Mouse (Mus musculus): Measurements from ENCODE around the gene Opn4. TPM values are rescaled to one million over a fixed set of nuclear protein-coding genes. Genes with fewer than 3 reads are reported as not detected.

Opn4 gene
- polyA plus RNA-seq, 1 experiment from 2014 or later: not detected

DNA sequence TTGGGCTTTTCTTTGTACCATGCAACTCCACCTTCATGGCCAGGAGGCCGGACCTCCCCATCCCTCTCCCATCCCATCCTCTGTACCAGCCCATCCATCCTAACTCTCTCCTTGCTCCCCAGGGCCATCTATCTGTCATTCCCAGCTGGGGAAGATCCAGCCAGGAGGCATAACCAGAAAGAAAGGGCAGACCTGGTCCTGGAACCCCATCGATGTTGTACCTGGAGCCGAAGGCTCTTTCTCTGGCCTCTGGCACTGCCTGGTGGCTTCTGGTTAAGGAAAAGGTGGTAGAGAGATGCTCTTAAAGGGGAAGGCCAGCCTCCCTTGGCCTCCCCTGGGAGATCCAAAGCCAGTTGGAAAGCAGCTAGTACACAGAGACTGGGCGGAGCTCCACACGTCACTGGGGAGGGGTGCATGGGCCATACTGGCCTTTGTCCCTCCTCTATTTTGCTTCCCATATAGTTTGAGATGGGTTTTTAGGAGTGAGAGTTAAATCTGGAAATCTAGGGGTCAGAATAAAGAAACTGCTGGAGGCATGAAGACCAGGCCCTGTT lies 9.8 kb downstream of the Opn4 start:
- H3K4me3 ChIP-seq: no peak overlapping the region
- H3K9ac ChIP-seq (replicated peaks): no peak overlapping the region
- 86% methylated on average over 5 of the region's 5 CpGs for WGBS
- H3K36me3 ChIP-seq: no peaks in the 10 kb centered on the region
- no peak overlapping the region for H3K27ac ChIP-seq (replicated peaks)
- no peaks in the 10 kb centered on the region for H3K9me3 ChIP-seq
- ATAC-seq (ENCODE audit: low FRiP score, low read depth): no peak
- H3K4me2 ChIP-seq (replicated peaks): no peak overlapping the region
- H3K4me1 ChIP-seq: peaks cover 3% of the 10 kb centered on the region; the same call in 1 of the 2 replicates
- peaks cover 3% of the 10 kb centered on the region; the same call in 1 of the 2 replicates for H3K27me3 ChIP-seq

DNA sequence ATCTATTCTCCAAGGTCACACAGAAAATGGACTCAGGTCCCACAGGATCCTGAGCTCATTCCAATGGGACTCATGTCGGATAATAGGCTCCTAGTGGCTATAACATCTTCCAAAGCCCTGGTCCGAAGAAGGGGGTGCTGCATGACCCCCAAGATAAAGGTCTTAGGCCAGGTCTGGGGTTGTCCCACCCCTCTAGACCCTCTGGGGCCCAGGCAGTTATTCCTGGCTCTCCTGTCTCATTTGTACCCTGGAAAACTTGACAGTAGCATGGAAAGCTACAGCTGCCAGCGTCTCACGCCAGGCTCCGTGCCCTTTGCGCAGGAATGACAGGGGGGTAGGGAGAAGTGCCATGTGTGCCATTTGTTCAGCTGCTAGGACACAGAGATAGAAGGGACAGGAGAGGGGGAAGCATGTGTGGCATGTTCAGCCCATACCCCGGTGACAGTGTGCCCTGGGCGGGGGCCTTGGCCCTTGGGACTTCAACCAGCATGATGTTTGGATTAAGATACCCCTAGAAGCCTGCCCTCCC lies 10.7 kb downstream of the Opn4 start:
- Histone ChIP-seq H3K4me2 (replicated peaks) (no peak overlapping the region), H3K4me3 (no peak overlapping the region), H3K27ac (replicated peaks) (no peak overlapping the region), H3K27me3 (peaks cover 3% of the 10 kb centered on the region; the same call in 1 of the 2 replicates), H3K4me1 (peaks cover 3% of the 10 kb centered on the region; the same call in 1 of the 2 replicates), H3K9me3 (no peaks in the 10 kb centered on the region), H3K9ac (replicated peaks) (no peak overlapping the region), H3K36me3 (no peaks in the 10 kb centered on the region)
- WGBS: 91% methylated on average over 8 of the region's 8 CpGs
- ATAC-seq (ENCODE audit: low FRiP score, low read depth): no peak

DNA sequence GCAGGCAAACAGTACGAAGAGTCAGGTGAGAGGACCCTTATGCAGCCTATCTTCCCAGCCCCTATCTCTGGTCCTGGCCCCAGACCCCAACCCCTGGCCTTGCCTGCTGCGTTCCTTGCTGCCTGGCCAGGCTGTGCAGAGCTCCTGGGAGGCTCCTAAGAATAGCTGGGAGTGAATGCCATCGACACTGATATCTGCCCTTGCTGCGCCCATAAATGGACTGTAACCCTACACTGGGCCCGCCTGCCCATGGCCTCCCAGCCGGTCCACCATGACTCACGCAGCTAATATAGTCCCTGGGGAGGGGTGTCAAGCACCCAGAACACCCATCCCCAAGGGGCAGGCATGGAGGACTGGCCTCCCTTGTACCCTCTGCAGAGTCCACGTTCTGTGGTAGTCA lies 11.4 kb downstream of the Opn4 start, which contains the start of gene Ldb3:
Gene Ldb3 (minus strand): TSS at position 185 of the 400 bp plus-strand sequence.
- no peak for ATAC-seq (ENCODE audit: low FRiP score, low read depth)
- no peak within 1 kb of the TSS for H3K4me2 ChIP-seq (replicated peaks)
- no peaks in the 10 kb centered on the region for H3K9me3 ChIP-seq
- H3K4me1 ChIP-seq: peaks cover 3% of the 10 kb centered on the region; the same call in 1 of the 2 replicates
- 82% methylated on average over 8 of the region's 8 CpGs for WGBS
- H3K36me3 ChIP-seq: no peaks in the 10 kb centered on the region
- H3K4me3 ChIP-seq: no peak within 1 kb of the TSS
- peaks cover 3% of the 10 kb centered on the region; the same call in 1 of the 2 replicates for H3K27me3 ChIP-seq
- H3K9ac ChIP-seq (replicated peaks): no peak within 1 kb of the TSS
- no peak within 1 kb of the TSS for H3K27ac ChIP-seq (replicated peaks)

DNA sequence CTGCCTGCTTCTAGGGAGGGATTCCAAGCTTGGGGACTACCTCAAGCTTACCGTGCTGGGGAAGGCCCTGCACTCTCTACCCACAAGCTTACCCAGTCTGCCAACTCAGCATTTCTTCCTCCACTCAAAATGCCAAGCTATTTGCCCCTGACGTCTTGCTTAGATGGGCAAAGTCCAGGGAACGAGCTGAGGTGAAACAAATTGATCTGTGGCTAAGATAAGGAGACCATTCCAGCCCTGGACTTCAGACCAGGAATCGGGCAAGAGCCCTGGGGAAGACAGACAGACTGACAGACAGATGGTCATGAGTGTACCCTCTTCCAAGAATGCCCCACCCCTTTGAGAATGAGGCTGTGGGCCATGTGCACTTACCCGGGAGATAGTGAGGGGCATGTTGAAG lies 11.9 kb downstream of the Opn4 start:
- Histone ChIP-seq H3K27me3 (peaks cover 3% of the 10 kb centered on the region; the same call in 1 of the 2 replicates), H3K9ac (replicated peaks) (no peak overlapping the region), H3K36me3 (no peaks in the 10 kb centered on the region), H3K9me3 (no peaks in the 10 kb centered on the region), H3K4me2 (replicated peaks) (no peak overlapping the region), H3K27ac (replicated peaks) (no peak overlapping the region), H3K4me1 (peaks cover 3% of the 10 kb centered on the region; the same call in 1 of the 2 replicates), H3K4me3 (no peak overlapping the region)
- ATAC-seq (ENCODE audit: low FRiP score, low read depth): no peak
- WGBS: 82% methylated on average over 5 of the region's 5 CpGs

DNA sequence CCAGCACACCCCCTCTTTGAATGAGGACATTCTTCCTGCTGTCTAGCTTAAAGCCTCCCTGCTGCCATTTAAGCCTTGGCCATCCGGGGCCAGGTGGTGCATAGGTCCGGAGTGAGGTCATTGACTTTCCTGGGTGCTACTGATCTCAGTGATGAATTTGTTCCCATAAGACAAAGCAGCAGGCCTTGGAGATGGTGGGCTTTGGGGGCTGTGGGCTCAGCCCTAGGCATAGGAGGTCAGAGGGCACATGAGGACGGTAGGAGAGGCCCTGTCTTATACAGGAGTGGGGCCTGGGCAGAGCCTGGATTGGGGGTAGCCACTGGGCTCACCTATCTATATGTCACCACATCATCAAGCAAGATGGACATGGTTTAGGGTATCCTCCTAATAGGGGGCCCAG lies 13.1 kb downstream of the Opn4 start:
- Histone ChIP-seq H3K9ac (replicated peaks) (no peak overlapping the region), H3K27ac (replicated peaks) (no peak overlapping the region), H3K4me3 (no peak overlapping the region), H3K9me3 (no peaks in the 10 kb centered on the region), H3K36me3 (no peaks in the 10 kb centered on the region), H3K4me2 (replicated peaks) (no peak overlapping the region), H3K27me3 (peaks cover 3% of the 10 kb centered on the region; the same call in 1 of the 2 replicates), H3K4me1 (peaks cover 3% of the 10 kb centered on the region; the same call in 1 of the 2 replicates)
- 76% methylated on average over 3 of the region's 3 CpGs for WGBS
- ATAC-seq (ENCODE audit: low FRiP score, low read depth): no peak

DNA sequence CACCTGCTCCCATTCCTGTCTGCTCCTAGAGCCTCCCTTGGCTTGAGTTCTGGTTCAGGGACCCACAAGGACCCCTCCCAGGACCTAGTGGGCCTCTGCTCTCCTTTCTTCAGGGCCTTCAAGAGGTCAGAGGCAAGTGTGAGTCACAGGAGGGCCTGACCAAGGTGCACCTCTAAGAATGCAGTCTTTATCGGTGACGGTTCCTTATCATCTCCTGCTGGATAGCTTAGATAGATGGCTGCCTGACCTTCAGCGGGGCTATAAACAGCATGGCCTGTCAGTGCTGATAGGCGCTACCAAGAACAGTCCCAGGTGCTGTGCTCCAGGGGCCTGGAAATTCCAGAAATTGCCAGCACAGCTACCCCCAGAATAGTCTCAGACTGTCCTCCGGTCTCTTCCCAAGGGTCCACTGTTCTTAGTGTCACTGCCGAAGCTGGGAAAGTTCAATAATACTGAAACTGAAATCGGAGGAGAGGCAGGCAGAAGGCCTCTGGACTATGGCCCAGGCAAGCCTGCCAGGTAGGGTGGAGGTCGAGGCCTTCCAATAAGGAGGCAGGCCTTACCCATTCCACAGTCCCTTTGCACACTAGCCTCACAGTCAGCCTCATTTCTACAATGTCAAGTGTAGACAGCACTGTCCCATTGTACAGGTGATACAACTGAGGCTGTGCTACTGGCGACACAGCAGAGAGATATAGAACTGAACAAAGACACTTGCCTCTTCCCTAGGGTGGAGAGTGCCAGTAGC lies 14.4 kb downstream of the Opn4 start:
- no peak overlapping the region for H3K9ac ChIP-seq (replicated peaks)
- 89% methylated on average over 9 of the region's 9 CpGs for WGBS
- H3K4me1 ChIP-seq: no peaks in the 10 kb centered on the region
- peaks cover 3% of the 10 kb centered on the region; the same call in 1 of the 2 replicates for H3K27me3 ChIP-seq
- ATAC-seq (ENCODE audit: low FRiP score, low read depth): no peak
- no peaks in the 10 kb centered on the region for H3K36me3 ChIP-seq
- H3K4me2 ChIP-seq (replicated peaks): no peak overlapping the region
- no peaks in the 10 kb centered on the region for H3K9me3 ChIP-seq
- H3K27ac ChIP-seq (replicated peaks): no peak overlapping the region
- no peak overlapping the region for H3K4me3 ChIP-seq

DNA sequence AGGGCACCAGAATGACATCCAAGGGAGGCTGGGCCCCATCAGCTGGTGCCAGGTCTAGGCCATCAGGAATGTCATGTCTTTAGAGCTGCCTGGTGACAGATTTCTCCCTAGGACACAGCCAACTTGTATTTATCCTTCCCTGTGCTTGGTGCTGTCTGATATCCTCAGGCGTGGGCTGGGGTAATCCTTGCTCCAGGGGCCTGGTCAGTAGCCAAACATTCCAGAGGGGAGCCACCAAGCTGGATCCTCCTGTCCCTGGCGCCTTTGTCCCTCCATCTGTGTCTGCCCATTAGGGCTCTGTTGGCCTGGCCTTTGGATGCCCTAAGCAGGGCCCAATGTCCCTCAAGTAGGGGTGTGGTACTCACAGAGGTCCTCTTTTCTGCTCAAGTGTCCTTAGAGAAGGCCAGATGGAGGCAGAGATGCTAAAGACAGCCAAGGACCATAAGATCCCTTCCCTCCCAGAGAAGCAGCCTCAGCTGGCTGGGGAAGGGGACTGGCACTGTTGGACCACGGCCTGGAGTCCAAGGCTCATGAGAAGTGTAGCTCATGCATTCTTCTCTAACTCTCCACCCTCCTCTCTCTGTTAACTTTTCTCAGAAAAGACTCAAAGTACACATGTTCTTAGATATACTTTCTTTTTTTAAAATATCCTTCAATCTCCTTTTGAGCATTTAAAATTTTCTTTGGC lies 17.1 kb downstream of the Opn4 start:
- no peak overlapping the region for H3K9ac ChIP-seq (replicated peaks)
- WGBS: 82% methylated on average over 3 of the region's 3 CpGs
- H3K36me3 ChIP-seq: no peaks in the 10 kb centered on the region
- H3K9me3 ChIP-seq: no peaks in the 10 kb centered on the region
- no peaks in the 10 kb centered on the region for H3K27me3 ChIP-seq
- H3K4me1 ChIP-seq: no peaks in the 10 kb centered on the region
- no peak overlapping the region for H3K27ac ChIP-seq (replicated peaks)
- no peak for ATAC-seq (ENCODE audit: low FRiP score, low read depth)
- H3K4me2 ChIP-seq (replicated peaks): no peak overlapping the region
- no peak overlapping the region for H3K4me3 ChIP-seq

DNA sequence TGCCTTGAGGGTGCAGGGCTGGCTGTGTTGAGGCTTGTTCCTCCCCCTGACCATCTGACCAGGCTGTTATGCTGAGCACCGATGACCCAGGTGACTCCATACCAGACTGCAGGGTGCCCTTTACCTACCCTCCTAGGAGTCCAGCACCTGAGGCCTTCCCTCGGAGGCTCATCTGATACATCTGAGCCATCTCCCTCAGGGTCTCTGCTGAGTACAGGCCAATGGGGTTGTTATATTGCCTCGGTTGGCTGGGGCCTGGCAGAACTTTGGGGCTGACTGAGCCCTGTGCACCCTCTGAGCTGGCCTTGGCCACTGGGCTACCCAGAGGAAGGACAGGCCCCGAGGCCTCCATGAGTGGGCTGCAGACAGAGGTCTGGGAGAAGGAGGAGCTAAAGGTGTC lies 23.1 kb downstream of the Opn4 start:
- Histone ChIP-seq H3K4me1 (no peaks in the 10 kb centered on the region), H3K9ac (replicated peaks) (no peak overlapping the region), H3K9me3 (no peaks in the 10 kb centered on the region), H3K4me3 (no peak overlapping the region), H3K27ac (replicated peaks) (no peak overlapping the region), H3K36me3 (no peaks in the 10 kb centered on the region), H3K4me2 (replicated peaks) (no peak overlapping the region), H3K27me3 (no peaks in the 10 kb centered on the region; the same call in 1 of the 2 replicates)
- ATAC-seq (ENCODE audit: low FRiP score, low read depth): no peak
- 87% methylated on average over 4 of the region's 4 CpGs for WGBS

DNA sequence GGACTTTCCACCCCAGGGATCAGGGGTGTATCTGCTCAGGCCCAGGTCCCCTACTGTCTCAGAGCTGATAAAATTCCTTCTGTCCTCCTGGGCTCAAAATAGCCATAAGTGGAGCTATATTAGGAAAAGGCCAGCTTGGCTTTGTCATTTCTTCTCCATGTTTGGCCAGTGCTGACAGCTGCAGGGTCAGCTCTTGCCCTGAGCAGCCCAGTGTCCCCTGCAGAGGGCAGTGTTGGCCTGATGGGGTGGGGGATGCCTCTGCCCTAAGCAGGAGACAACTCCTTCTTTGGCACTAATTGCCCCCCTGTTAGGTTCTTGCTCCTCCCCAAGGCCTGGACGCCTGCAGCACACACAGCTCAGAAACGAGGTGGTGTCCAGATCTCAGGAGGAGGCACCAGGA lies 25.9 kb downstream of the Opn4 start:
- WGBS: 47% methylated on average over 2 of the region's 2 CpGs
- no peak overlapping the region for H3K27ac ChIP-seq (replicated peaks)
- no peak overlapping the region for H3K9ac ChIP-seq (replicated peaks)
- peaks cover 3% of the 10 kb centered on the region; the same call in 1 of the 2 replicates for H3K4me1 ChIP-seq
- no peaks in the 10 kb centered on the region for H3K36me3 ChIP-seq
- H3K4me3 ChIP-seq: no peak overlapping the region
- H3K4me2 ChIP-seq (replicated peaks): no peak overlapping the region
- H3K9me3 ChIP-seq: no peaks in the 10 kb centered on the region
- no peak for ATAC-seq (ENCODE audit: low FRiP score, low read depth)
- no peaks in the 10 kb centered on the region; the same call in 1 of the 2 replicates for H3K27me3 ChIP-seq

DNA sequence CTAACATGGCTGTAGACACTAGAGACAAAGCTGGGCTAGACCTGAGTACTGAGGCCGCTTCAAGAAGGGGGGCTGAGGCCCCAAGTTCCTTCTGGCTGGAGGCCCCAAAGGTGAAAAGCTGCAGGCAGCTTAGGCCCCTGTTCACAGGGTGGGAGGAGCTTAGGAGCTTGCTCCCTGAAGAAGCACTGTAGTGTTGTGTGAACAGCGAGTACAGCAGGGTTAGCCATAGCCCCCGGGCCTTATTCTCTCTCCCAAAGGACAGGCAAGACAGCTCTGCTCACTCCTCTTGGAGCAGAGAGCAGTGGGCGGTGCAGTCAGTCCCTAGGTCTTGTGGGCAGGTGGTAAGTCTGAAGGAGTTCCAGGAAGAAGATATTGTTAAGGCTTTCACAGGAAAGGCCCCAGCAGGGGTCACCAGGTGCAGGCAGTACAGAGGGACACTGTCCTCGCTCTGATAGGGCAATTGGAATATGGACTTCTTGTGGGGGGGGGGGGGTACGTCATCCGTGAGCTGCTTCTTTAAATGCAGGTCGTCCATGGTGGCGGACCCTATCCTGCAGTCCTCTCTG lies 26.5 kb downstream of the Opn4 start:
- peaks cover 6% of the 10 kb centered on the region for H3K27me3 ChIP-seq
- H3K27ac ChIP-seq (replicated peaks): no peak overlapping the region
- no peaks in the 10 kb centered on the region for H3K9me3 ChIP-seq
- H3K4me1 ChIP-seq: peaks cover 3% of the 10 kb centered on the region; the same call in 1 of the 2 replicates
- 66% methylated on average over 9 of the region's 9 CpGs for WGBS
- no peak overlapping the region for H3K4me2 ChIP-seq (replicated peaks)
- no peaks in the 10 kb centered on the region for H3K36me3 ChIP-seq
- H3K9ac ChIP-seq (replicated peaks): no peak overlapping the region
- ATAC-seq (ENCODE audit: low FRiP score, low read depth): no peak
- H3K4me3 ChIP-seq: no peak overlapping the region

DNA sequence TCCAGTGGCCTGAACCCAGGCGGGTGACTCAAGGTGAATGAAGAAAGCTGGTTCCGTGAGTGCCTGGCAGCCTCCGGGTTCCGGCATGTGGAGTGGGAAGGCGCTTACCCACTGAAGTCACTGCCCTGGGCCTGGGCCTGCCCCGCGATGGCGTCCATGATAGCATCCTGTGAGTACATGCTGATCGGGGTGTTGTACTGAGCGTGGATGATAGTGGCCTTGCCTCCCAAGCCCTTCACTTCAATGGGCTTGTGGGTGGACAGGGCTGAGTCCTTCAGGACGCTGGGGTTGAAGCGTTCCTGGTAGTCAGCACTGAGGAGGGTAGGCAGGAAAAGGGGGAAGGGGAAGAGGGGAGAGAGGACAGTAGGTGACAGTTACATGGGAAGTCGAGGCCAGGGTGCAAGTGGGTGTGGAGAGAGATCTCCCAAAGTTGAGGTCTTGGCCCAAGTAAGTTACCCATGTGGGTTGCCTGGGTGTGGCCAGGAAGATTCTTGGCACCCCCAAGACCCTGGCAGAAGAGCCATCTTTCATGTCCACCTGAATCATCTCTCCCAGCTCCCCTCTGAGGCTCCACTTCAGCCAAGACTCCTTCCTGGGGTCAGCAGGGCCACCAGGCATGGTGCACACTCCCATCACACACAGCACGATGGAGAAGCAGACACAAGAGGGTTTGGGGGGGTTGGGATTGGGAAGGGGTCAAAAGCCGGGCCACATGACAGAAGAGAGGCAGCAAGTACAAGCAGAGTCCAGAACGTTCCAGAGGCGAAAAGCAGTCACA lies 28.1 kb downstream of the Opn4 start:
- no peak overlapping the region for H3K4me3 ChIP-seq
- no peaks in the 10 kb centered on the region for H3K36me3 ChIP-seq
- H3K9ac ChIP-seq (replicated peaks): no peak overlapping the region
- H3K27me3 ChIP-seq: peaks cover 6% of the 10 kb centered on the region
- 85% methylated on average over 17 of the region's 17 CpGs for WGBS
- no peak overlapping the region for H3K4me2 ChIP-seq (replicated peaks)
- ATAC-seq (ENCODE audit: low FRiP score, low read depth): no peak
- H3K4me1 ChIP-seq: peaks cover 3% of the 10 kb centered on the region; the same call in 1 of the 2 replicates
- no peak overlapping the region for H3K27ac ChIP-seq (replicated peaks)
- H3K9me3 ChIP-seq: no peaks in the 10 kb centered on the region
